Mouse (Mus musculus): Measurements from ENCODE around the gene Map4k3. TPM values are rescaled to one million over a fixed set of nuclear protein-coding genes. Genes with fewer than 3 reads are reported as not detected.
A peak's percentile ranks its signal among the peaks of the same experiment; 100 is the strongest.

Gene Map4k3
- polyA plus RNA-seq, 1 experiment from 2014 or later, result 17.7 TPM

GRCm38 (mm10) chr17:80562792-80563191 is 165.5 kb downstream of the Map4k3 start:
- no peak for ATAC-seq
- H3K9ac ChIP-seq (ENCODE audit: low read depth, low read length), result no peak overlapping the region
- H3K36me3 ChIP-seq (ENCODE audit: control insufficient read depth, insufficient read depth, low read length), result no peaks in the 10 kb centered on the region
- H3K27ac ChIP-seq (ENCODE audit: low read depth, low read length), result no peak overlapping the region
- 69% methylated on average over 5 of the region's 5 CpGs for WGBS
- peaks cover 3% of the 10 kb centered on the region; the same call in 1 of the 2 replicates for H3K4me1 ChIP-seq (ENCODE audit: control insufficient read depth, insufficient read depth, low read depth, low read length)
- H3K4me2 ChIP-seq (ENCODE audit: low read length), result no peak overlapping the region
- H3K4me3 ChIP-seq (ENCODE audit: low read length), result no peak overlapping the region
- peaks cover 3% of the 10 kb centered on the region; the same call in 1 of the 2 replicates for H3K9me3 ChIP-seq (ENCODE audit: control insufficient read depth, low read length)
- no peaks in the 10 kb centered on the region for H3K27me3 ChIP-seq (replicated peaks; ENCODE audit: control insufficient read depth, insufficient read depth, low read length)

DNA sequence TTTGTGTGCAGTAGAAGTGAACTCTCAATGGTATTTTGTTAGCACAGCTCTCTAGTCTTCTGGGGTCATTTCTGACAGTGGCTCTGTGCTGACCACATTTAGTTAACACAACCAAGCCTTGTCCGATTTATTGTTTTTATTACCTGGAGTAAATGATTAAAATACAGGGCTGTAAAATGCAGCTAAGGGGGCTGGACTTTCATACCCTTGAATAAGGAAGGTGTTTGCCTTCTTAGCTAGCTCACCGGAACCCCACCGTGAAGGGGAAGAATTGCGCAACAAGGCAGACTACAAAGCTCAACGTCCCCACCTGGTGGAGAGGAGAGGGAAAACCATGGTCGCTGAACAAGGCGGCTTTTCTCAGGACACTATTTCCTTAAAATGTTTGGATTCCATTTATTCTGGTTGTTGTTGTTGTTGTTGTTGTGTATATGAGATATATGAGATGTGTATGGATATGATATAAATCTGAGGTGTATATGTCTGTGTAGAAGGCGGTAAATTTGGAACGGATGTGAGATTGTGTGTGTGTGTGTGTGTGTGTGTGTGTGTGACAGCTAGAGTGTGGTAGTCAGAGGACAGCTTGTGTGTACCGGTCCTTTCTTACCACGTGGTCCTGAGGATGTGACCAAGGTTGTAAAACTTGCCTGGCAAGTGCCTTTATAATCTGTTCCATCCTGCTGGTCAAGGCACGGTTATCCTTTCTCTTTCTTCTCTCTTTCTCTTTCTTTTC is 167.4 kb downstream of the Map4k3 start:
- peaks cover 3% of the 10 kb centered on the region; the same call in 1 of the 2 replicates for H3K4me1 ChIP-seq (ENCODE audit: control insufficient read depth, insufficient read depth, low read depth, low read length)
- no peaks in the 10 kb centered on the region for H3K27me3 ChIP-seq (replicated peaks; ENCODE audit: control insufficient read depth, insufficient read depth, low read length)
- H3K9me3 ChIP-seq (ENCODE audit: control insufficient read depth, low read length), result no peaks in the 10 kb centered on the region
- H3K4me2 ChIP-seq (ENCODE audit: low read length), result peak overlapping the region; percentile 34; the same call in 1 of the 2 replicates
- ATAC-seq, result 0 out of 2 replicates have a peak, but pooled peaks have one; percentile 40
- WGBS, result 21% methylated on average over 12 of the region's 12 CpGs
- no peak overlapping the region for H3K4me3 ChIP-seq (ENCODE audit: low read length)
- no peaks in the 10 kb centered on the region; the same call in 1 of the 2 replicates for H3K36me3 ChIP-seq (ENCODE audit: control insufficient read depth, insufficient read depth, low read length)
- H3K9ac ChIP-seq (ENCODE audit: low read depth, low read length), result no peak overlapping the region
- H3K27ac ChIP-seq (ENCODE audit: low read depth, low read length), result no peak overlapping the region

- 90% methylated on average over 4 of the region's 4 CpGs for WGBS
- H3K36me3 ChIP-seq (ENCODE audit: control insufficient read depth, insufficient read depth, low read length), result no peaks in the 10 kb centered on the region; the same call in 1 of the 2 replicates
- no peak overlapping the region for H3K9ac ChIP-seq (ENCODE audit: low read depth, low read length)
Observed at GRCm38 (mm10) chr17:80559745-80560144, 168.5 kb downstream of the Map4k3 start.

GRCm38 (mm10) chr17:80559050-80559449 is 169.2 kb downstream of the Map4k3 start:
- no peak for ATAC-seq
- no peak overlapping the region for H3K9ac ChIP-seq (ENCODE audit: low read depth, low read length)
- 34% methylated on average over 11 of the region's 11 CpGs for WGBS
- H3K9me3 ChIP-seq (ENCODE audit: control insufficient read depth, low read length), result no peaks in the 10 kb centered on the region
- H3K4me2 ChIP-seq (ENCODE audit: low read length), result no peak overlapping the region
- H3K27me3 ChIP-seq (replicated peaks; ENCODE audit: control insufficient read depth, insufficient read depth, low read length), result no peaks in the 10 kb centered on the region
- H3K36me3 ChIP-seq (ENCODE audit: control insufficient read depth, insufficient read depth, low read length), result no peaks in the 10 kb centered on the region; the same call in 1 of the 2 replicates
- no peak overlapping the region for H3K4me3 ChIP-seq (ENCODE audit: low read length)
- H3K4me1 ChIP-seq (ENCODE audit: control insufficient read depth, insufficient read depth, low read depth, low read length), result peaks cover 3% of the 10 kb centered on the region; the same call in 1 of the 2 replicates
- no peak overlapping the region for H3K27ac ChIP-seq (ENCODE audit: low read depth, low read length)

More at GRCm38 (mm10) chr17:80559745-80560144, 168.5 kb downstream of the Map4k3 start:
- H3K27me3 ChIP-seq (replicated peaks; ENCODE audit: control insufficient read depth, insufficient read depth, low read length), result no peaks in the 10 kb centered on the region
- ATAC-seq, result no peak
- H3K4me2 ChIP-seq (ENCODE audit: low read length), result no peak overlapping the region
- H3K27ac ChIP-seq (ENCODE audit: low read depth, low read length), result no peak overlapping the region
- peaks cover 3% of the 10 kb centered on the region; the same call in 1 of the 2 replicates for H3K4me1 ChIP-seq (ENCODE audit: control insufficient read depth, insufficient read depth, low read depth, low read length)
- H3K9me3 ChIP-seq (ENCODE audit: control insufficient read depth, low read length), result no peaks in the 10 kb centered on the region
- H3K4me3 ChIP-seq (ENCODE audit: low read length), result no peak overlapping the region

DNA sequence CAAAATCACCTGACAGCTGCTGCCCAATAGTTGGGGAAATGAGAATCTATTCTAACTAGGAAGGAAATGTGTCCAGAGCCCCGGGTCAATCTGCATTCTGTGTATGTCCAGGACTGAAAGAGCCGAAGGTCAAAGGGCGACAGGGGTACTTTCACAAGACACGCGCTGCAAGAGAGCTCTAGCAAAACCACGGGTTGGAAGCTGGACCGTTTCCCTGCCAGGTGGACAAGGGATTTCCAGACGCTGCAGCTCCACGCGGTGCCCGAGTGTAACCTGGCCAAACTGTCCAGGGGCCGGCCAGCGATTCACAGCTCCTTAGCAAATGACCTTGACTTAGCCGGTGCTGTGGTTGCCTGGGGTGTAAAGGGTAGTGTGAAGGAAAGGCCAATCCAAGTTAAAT is 169.7 kb downstream of the Map4k3 start:
- Histone ChIP-seq H3K27ac (ENCODE audit: low read depth, low read length) (no peak overlapping the region), H3K36me3 (ENCODE audit: control insufficient read depth, insufficient read depth, low read length) (no peaks in the 10 kb centered on the region; the same call in 1 of the 2 replicates), H3K9me3 (ENCODE audit: control insufficient read depth, low read length) (no peaks in the 10 kb centered on the region), H3K4me2 (ENCODE audit: low read length) (no peak overlapping the region), H3K4me1 (ENCODE audit: control insufficient read depth, insufficient read depth, low read depth, low read length) (peaks cover 3% of the 10 kb centered on the region; the same call in 1 of the 2 replicates), H3K9ac (ENCODE audit: low read depth, low read length) (no peak overlapping the region), H3K27me3 (replicated peaks; ENCODE audit: control insufficient read depth, insufficient read depth, low read length) (no peaks in the 10 kb centered on the region), H3K4me3 (ENCODE audit: low read length) (no peak overlapping the region)
- ATAC-seq, result no peak
- WGBS, result 73% methylated on average over 14 of the region's 14 CpGs

DNA sequence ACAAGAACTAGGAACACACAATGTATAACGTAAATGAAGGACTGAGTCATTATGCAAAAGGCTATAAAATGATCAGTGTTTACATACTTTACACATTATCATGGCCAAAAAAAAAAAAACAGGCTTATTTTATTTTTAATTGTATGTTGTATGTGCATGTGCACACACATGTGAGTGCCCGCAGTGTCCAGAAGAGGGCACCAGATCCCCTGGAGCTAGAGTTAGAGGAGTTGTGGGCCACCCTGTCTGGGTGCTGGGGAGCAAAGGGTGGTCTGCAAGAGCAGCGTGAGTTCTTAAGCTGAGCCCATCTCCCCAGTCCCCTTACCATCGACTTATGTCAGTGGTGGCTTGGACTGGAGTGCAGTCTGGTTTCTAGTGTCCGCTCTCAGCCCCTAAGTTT is 170.8 kb downstream of the Map4k3 start:
- ATAC-seq, result no peak
- H3K27ac ChIP-seq (ENCODE audit: low read depth, low read length), result no peak overlapping the region
- 99% methylated on average over 5 of the region's 5 CpGs for WGBS

GRCm38 (mm10) chr17:80553318-80554270 is 174.7 kb downstream of the Map4k3 start:
- Histone ChIP-seq H3K27me3 (replicated peaks; ENCODE audit: control insufficient read depth, insufficient read depth, low read length) (no peaks in the 10 kb centered on the region), H3K36me3 (ENCODE audit: control insufficient read depth, insufficient read depth, low read length) (no peaks in the 10 kb centered on the region; the same call in 1 of the 2 replicates), H3K27ac (ENCODE audit: low read depth, low read length) (peak overlapping the region; percentile 82), H3K9me3 (ENCODE audit: control insufficient read depth, low read length) (no peaks in the 10 kb centered on the region), H3K4me1 (ENCODE audit: control insufficient read depth, insufficient read depth, low read depth, low read length) (no peaks in the 10 kb centered on the region), H3K4me3 (ENCODE audit: low read length) (peak overlapping the region; percentile 65), H3K9ac (ENCODE audit: low read depth, low read length) (peak overlapping the region; percentile 77), H3K4me2 (ENCODE audit: low read length) (peak overlapping the region; percentile 69)
- peak; percentile 92 for ATAC-seq
- WGBS, result 3% methylated on average over 35 of the region's 35 CpGs

More for the DNA sequence above, 170.8 kb downstream of the Map4k3 start:
- H3K4me1 ChIP-seq (ENCODE audit: control insufficient read depth, insufficient read depth, low read depth, low read length), result peaks cover 3% of the 10 kb centered on the region; the same call in 1 of the 2 replicates
- no peaks in the 10 kb centered on the region for H3K27me3 ChIP-seq (replicated peaks; ENCODE audit: control insufficient read depth, insufficient read depth, low read length)
- H3K9me3 ChIP-seq (ENCODE audit: control insufficient read depth, low read length), result no peaks in the 10 kb centered on the region
- no peaks in the 10 kb centered on the region; the same call in 1 of the 2 replicates for H3K36me3 ChIP-seq (ENCODE audit: control insufficient read depth, insufficient read depth, low read length)
- no peak overlapping the region for H3K4me2 ChIP-seq (ENCODE audit: low read length)
- H3K9ac ChIP-seq (ENCODE audit: low read depth, low read length), result no peak overlapping the region
- no peak overlapping the region for H3K4me3 ChIP-seq (ENCODE audit: low read length)

DNA sequence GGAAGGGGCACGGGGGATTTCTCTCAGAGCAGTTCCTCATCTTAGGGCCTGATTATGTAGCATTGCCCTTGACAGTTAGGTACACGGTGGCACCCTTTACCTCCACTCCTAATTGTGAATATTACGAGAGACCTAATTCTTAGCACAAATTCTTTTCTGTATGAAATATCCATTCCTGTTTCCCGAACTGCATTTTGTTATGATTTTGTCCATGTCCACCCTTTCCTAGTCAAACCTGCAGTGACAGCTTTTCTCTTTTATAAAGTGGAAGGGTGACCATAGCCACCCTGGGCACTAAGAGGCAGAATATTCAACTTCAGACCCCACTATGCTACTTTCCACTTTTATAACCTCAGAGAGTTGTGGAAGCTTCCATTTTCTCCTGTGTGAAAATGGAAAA is 175.6 kb downstream of the Map4k3 start:
- H3K27ac ChIP-seq (ENCODE audit: low read depth, low read length), result no peak overlapping the region
- H3K9ac ChIP-seq (ENCODE audit: low read depth, low read length), result no peak overlapping the region
- H3K4me1 ChIP-seq (ENCODE audit: control insufficient read depth, insufficient read depth, low read depth, low read length), result no peaks in the 10 kb centered on the region
- peak overlapping the region; percentile 69 for H3K4me2 ChIP-seq (ENCODE audit: low read length)
- WGBS, result 89% methylated on average over 4 of the region's 4 CpGs
- H3K4me3 ChIP-seq (ENCODE audit: low read length), result no peak overlapping the region; the same call in 1 of the 2 replicates
- no peaks in the 10 kb centered on the region for H3K27me3 ChIP-seq (replicated peaks; ENCODE audit: control insufficient read depth, insufficient read depth, low read length)
- no peaks in the 10 kb centered on the region for H3K9me3 ChIP-seq (ENCODE audit: control insufficient read depth, low read length)
- H3K36me3 ChIP-seq (ENCODE audit: control insufficient read depth, insufficient read depth, low read length), result no peaks in the 10 kb centered on the region; the same call in 1 of the 2 replicates
- no peak for ATAC-seq
